Mouse (Mus musculus) stomach, postnatal 0 days (tissue): ENCODE measurements around the gene Dscam. TPM values are rescaled to one million over a fixed set of nuclear protein-coding genes. Genes with fewer than 3 reads are reported as not detected.

Experiments
- ATAC-seq: fragments of 200-750 bp; cut with Nextera tagmentation; 2 replicates; pipeline ENCODE4 v1.8.0; 2017; ENCODE audit not compliant: low FRiP score, low TSS enrichment
- DNase-seq: peaks from one replicate; pipeline ENCODE4 v3.0.0-alpha.2; 2016; ENCODE audit warnings: low spot score
- H3K27ac ChIP-seq: fragments of 300-500 bp; sonication (generic); replicated peaks from 2 replicates; pipeline ENCODE4 v1.5.1; 2014; ENCODE audit warnings: mild to moderate bottlenecking, control low read depth
- H3K27me3 ChIP-seq: fragments of 300-500 bp; sonication (generic); 2 replicates; pipeline ENCODE4 v1.6.1; 2014; ENCODE audit warnings: low read length; ENCODE audit not compliant: control insufficient read depth, insufficient read depth
- H3K36me3 ChIP-seq: fragments of 300-500 bp; sonication (generic); 2 replicates; pipeline ENCODE4 v1.6.1; 2014; ENCODE audit warnings: low read length, mixed read lengths; ENCODE audit not compliant: control insufficient read depth, insufficient read depth
- H3K4me1 ChIP-seq: fragments of 300-500 bp; sonication (generic); replicated peaks from 2 replicates; pipeline ENCODE4 v1.6.1; 2014; ENCODE audit warnings: antibody characterized with exemption; ENCODE audit not compliant: control insufficient read depth, insufficient read depth
- H3K4me2 ChIP-seq: fragments of 300-500 bp; sonication (generic); replicated peaks from 2 replicates; pipeline ENCODE4 v1.6.1; 2014; ENCODE audit warnings: low read depth, mild to moderate bottlenecking, control low read depth, moderate library complexity
- H3K4me3 ChIP-seq: fragments of 300-500 bp; sonication (generic); 2 replicates; pipeline ENCODE4 v1.5.1; 2014; ENCODE audit warnings: low read depth, low read length, control low read depth
- H3K9ac ChIP-seq: fragments of 300-500 bp; sonication (generic); 2 replicates; pipeline ENCODE4 v1.6.1; 2014; ENCODE audit warnings: mild to moderate bottlenecking, low read length, control low read depth, mixed read lengths
- H3K9me3 ChIP-seq: fragments of 300-500 bp; sonication (generic); 2 replicates; pipeline ENCODE4 v1.6.1; 2016; ENCODE audit warnings: low read length; ENCODE audit not compliant: control insufficient read depth
- CTCF ChIP-seq: IDR thresholded peaks from 2 replicates; pipeline ENCODE4 v1.5.1; 2016; ENCODE audit warnings: antibody characterized with exemption, low read depth, mild to moderate bottlenecking, moderate library complexity
- EP300 ChIP-seq: optimal IDR thresholded peaks from 2 replicates; pipeline ENCODE3; 2016; ENCODE audit warnings: antibody characterized with exemption
- WGBS: fragments of 180-500 bp; shearing (Covaris S2); extraction: QIAGEN DNeasy Blood & Tissue Kit; methylation state at CpG from one replicate; pipeline ENCODE4 v1.1.7; 2014; 5-methylcytosine and 5-hydroxymethylcytosine counted together
- polyA plus RNA-seq: library from polyadenylated mRNA; unstranded; fragments of >200 nt; fragmentation: Nextera tagmentation; extraction: Ambion mirVana; gene quantifications from 2 replicates; pipeline ENCODE4 v1.2.1, GENCODE M21; 2015

The Dscam gene
- polyA plus RNA-seq, 1 experiment from 2014 or later: 0.13 TPM

GRCm38 (mm10) chr16:96846585-96846984 is 324.0 kb downstream of the Dscam start:
- no peaks in the 10 kb centered on the region for H3K9me3 ChIP-seq
- ATAC-seq: no peak
- H3K27ac ChIP-seq: no peak overlapping the region
- H3K4me3 ChIP-seq: no peak overlapping the region
- no peaks in the 10 kb centered on the region for H3K27me3 ChIP-seq
- H3K9ac ChIP-seq: no peak overlapping the region
- WGBS: 49% methylated on average over 1 of the region's 1 CpGs
- H3K4me2 ChIP-seq: no peak overlapping the region
- no peaks in the 10 kb centered on the region for H3K4me1 ChIP-seq
- no peaks in the 10 kb centered on the region for H3K36me3 ChIP-seq
- TF ChIP-seq EP300: no peak
- TF ChIP-seq CTCF: no peak
- no peak for DNase-seq

GRCm38 (mm10) chr16:96846113-96846512 is 324.4 kb downstream of the Dscam start:
- DNase-seq: no peak
- TF ChIP-seq EP300: no peak
- no peak for TF ChIP-seq CTCF
- no peaks in the 10 kb centered on the region for H3K9me3 ChIP-seq
- H3K4me2 ChIP-seq: no peak overlapping the region
- no peak for ATAC-seq
- H3K27ac ChIP-seq: no peak overlapping the region
- no peaks in the 10 kb centered on the region for H3K4me1 ChIP-seq
- no peaks in the 10 kb centered on the region for H3K27me3 ChIP-seq
- H3K9ac ChIP-seq: no peak overlapping the region
- 72% methylated on average over 3 of the region's 3 CpGs for WGBS
- H3K36me3 ChIP-seq: no peaks in the 10 kb centered on the region
- H3K4me3 ChIP-seq: no peak overlapping the region

- Histone ChIP-seq H3K27ac (no peak overlapping the region), H3K36me3 (no peaks in the 10 kb centered on the region), H3K27me3 (no peaks in the 10 kb centered on the region), H3K4me2 (no peak overlapping the region), H3K9ac (no peak overlapping the region), H3K4me1 (no peaks in the 10 kb centered on the region), H3K9me3 (no peaks in the 10 kb centered on the region), H3K4me3 (no peak overlapping the region)
- 81% methylated on average over 3 of the region's 3 CpGs for WGBS
- ATAC-seq (no peak), DNase-seq (no peak)
- TF ChIP-seq EP300 (no peak), CTCF (no peak)
Observed at GRCm38 (mm10) chr16:96845475-96846098, 325.0 kb downstream of the Dscam start.

- TF ChIP-seq CTCF (no peak), EP300 (no peak)
- Histone ChIP-seq H3K4me3 (no peak overlapping the region), H3K4me1 (no peaks in the 10 kb centered on the region), H3K9ac (no peak overlapping the region), H3K27me3 (no peaks in the 10 kb centered on the region), H3K9me3 (no peaks in the 10 kb centered on the region), H3K4me2 (no peak overlapping the region), H3K27ac (no peak overlapping the region), H3K36me3 (no peaks in the 10 kb centered on the region)
- 73% methylated on average over 9 of the region's 9 CpGs for WGBS
- DNase-seq (no peak), ATAC-seq (no peak)
Observed at GRCm38 (mm10) chr16:96843691-96844400, 326.7 kb downstream of the Dscam start.

GRCm38 (mm10) chr16:96842829-96843360 is 327.7 kb downstream of the Dscam start:
- Histone ChIP-seq H3K4me2 (no peak overlapping the region), H3K27ac (no peak overlapping the region), H3K9ac (no peak overlapping the region), H3K36me3 (no peaks in the 10 kb centered on the region), H3K9me3 (no peaks in the 10 kb centered on the region), H3K4me3 (no peak overlapping the region), H3K4me1 (no peaks in the 10 kb centered on the region), H3K27me3 (no peaks in the 10 kb centered on the region)
- ATAC-seq: no peak
- no peak for DNase-seq
- TF ChIP-seq CTCF (no peak), EP300 (no peak)
- WGBS: 88% methylated on average over 3 of the region's 3 CpGs

- Histone ChIP-seq H3K4me1 (no peaks in the 10 kb centered on the region), H3K27ac (no peak overlapping the region), H3K4me3 (no peak overlapping the region), H3K9ac (no peak overlapping the region), H3K4me2 (no peak overlapping the region), H3K36me3 (no peaks in the 10 kb centered on the region), H3K27me3 (no peaks in the 10 kb centered on the region), H3K9me3 (no peaks in the 10 kb centered on the region)
- TF ChIP-seq EP300 (no peak), CTCF (peak; percentile 92)
- DNase-seq (peak; percentile 67), ATAC-seq (peak; percentile 75)
- 28% methylated on average over 16 of the region's 16 CpGs for WGBS
Observed at GRCm38 (mm10) chr16:96819649-96820048, 350.9 kb downstream of the Dscam start.
